Mouse (Mus musculus): ENCODE results near the gene Dhx37. TPM values are rescaled to one million over a fixed set of nuclear protein-coding genes. Genes with fewer than 3 reads are reported as not detected.
A peak's percentile ranks its signal among the peaks of the same experiment; 100 is the strongest.

The Dhx37 gene
- total and polyA plus RNA-seq, 3 experiments: 27.4 to 549 (median 55.3) TPM

- TF ChIP-seq MAX (IDR thresholded peaks at IDR 0.05; ENCODE audit: low read length) (peak; percentile 89), E2F4 (IDR thresholded peaks at IDR 0.05; ENCODE audit: borderline replicate concordance, low read depth, low read length) (0 out of 2 replicates have a peak, but pooled peaks have one; percentile 77), EP300 (IDR thresholded peaks at IDR 0.05; ENCODE audit: low read depth in 1 of 2, low read length in 2 of 2) (peak in 1 of 2 experiments; percentile 16; a peak in 1 of 4 replicates), MEF2A (IDR thresholded peaks at IDR 0.05; ENCODE audit: extremely low read depth, insufficient replicate concordance, low read depth, low read length, poor library complexity, severe bottlenecking) (no peak), USF1 (IDR thresholded peaks at IDR 0.05; ENCODE audit: low read depth, low read length) (peak; percentile 80), POLR2A (IDR thresholded peaks at IDR 0.05; ENCODE audit: control insufficient read depth in 1 of 2, insufficient read depth in 1 of 2, low read depth in 1 of 2, low read length in 2 of 2, poor library complexity in 1 of 2) (peak in 1 of 2 experiments; percentile 87; a peak in 2 of 4 replicates), CTCF (IDR thresholded peaks at IDR 0.05 in 2 of 3, conservative IDR thresholded peaks at IDR 0.05 in 1 of 3; ENCODE audit: control insufficient read depth in 1 of 3, insufficient read depth in 1 of 3, low read depth in 2 of 3, low read length in 3 of 3, poor library complexity in 1 of 3, severe bottlenecking in 1 of 3) (no peak), HCFC1 (IDR thresholded peaks at IDR 0.05; ENCODE audit: low read depth, low read length) (peak; percentile 78), ZMIZ1 (IDR thresholded peaks at IDR 0.05; ENCODE audit: low read depth, low read length) (peak; percentile 92), ETS1 (IDR thresholded peaks at IDR 0.05; ENCODE audit: low read depth, low read length) (peak; percentile 58; the same call in 1 of the 2 replicates), BHLHE40 (IDR thresholded peaks at IDR 0.05; ENCODE audit: borderline replicate concordance, low read depth, low read length) (peak; percentile 91), SIN3A (IDR thresholded peaks at IDR 0.05; ENCODE audit: low read length) (peak; percentile 97)
Measured at GRCm38 (mm10) chr5:125465701-125466106, 31.8 kb upstream of the Dhx37 start (continued).

GRCm38 (mm10) chr5:125465192-125465591 lies 31.3 kb upstream of the Dhx37 start:
- Histone ChIP-seq H3K27me3 (ENCODE audit: control insufficient read depth in 1 of 2, insufficient read depth in 2 of 2, low read length in 2 of 2) (no peaks in the 10 kb centered on the region), H3K4me3 (ENCODE audit: control insufficient read depth in 1 of 2, insufficient read depth in 1 of 2, low read depth in 2 of 2, low read length in 2 of 2) (peak overlapping the region; percentile 37 to 40; a peak in 3 of 4 replicates), H3K36me3 (ENCODE audit: control insufficient read depth in 1 of 2, insufficient read depth in 2 of 2, low read length in 2 of 2) (peaks cover 0 to 23% of the 10 kb centered on the region in 2 experiments; a peak in 2 of 4 replicates), H3K9ac (ENCODE audit: control insufficient read depth, low read depth, low read length, poor library complexity, severe bottlenecking) (peak overlapping the region; percentile 57), H3K79me2 (ENCODE audit: control insufficient read depth, insufficient read depth, low read length, poor library complexity) (no peaks in the 10 kb centered on the region), H3K4me1 (ENCODE audit: control insufficient read depth in 1 of 2, insufficient read depth in 2 of 2, low read length in 2 of 2) (peaks cover 14 to 23% of the 10 kb centered on the region in 2 experiments), H3K9me3 (replicated peaks; ENCODE audit: insufficient read depth, low read length) (no peaks in the 10 kb centered on the region), H3K27ac (ENCODE audit: control insufficient read depth, low read depth, low read length) (peak overlapping the region; percentile 35)
- DNase-seq (ENCODE audit: low read depth, low spot score): no peak
- 0 out of 2 replicates have a peak, but pooled peaks have one; percentile 34 for TF ChIP-seq TBP (IDR thresholded peaks at IDR 0.05; ENCODE audit: low read depth, low read length)
- no peak for TF ChIP-seq RCOR1 (IDR thresholded peaks at IDR 0.05; ENCODE audit: low read depth, low read length)

- Histone ChIP-seq H3K9ac (ENCODE audit: control insufficient read depth, low read depth, low read length, poor library complexity, severe bottlenecking) (peak overlapping the region; percentile 13), H3K4me1 (ENCODE audit: control insufficient read depth in 1 of 2, insufficient read depth in 2 of 2, low read length in 2 of 2) (peaks cover 18 to 39% of the 10 kb centered on the region in 2 experiments), H3K4me3 (ENCODE audit: control insufficient read depth in 1 of 2, insufficient read depth in 1 of 2, low read depth in 2 of 2, low read length in 2 of 2) (no peak overlapping the region), H3K27ac (ENCODE audit: control insufficient read depth, low read depth, low read length) (peak overlapping the region; percentile 64), H3K79me2 (ENCODE audit: control insufficient read depth, insufficient read depth, low read length, poor library complexity) (0 out of 2 replicates have a peak, but pooled peaks cover 1% of the 10 kb centered on the region), H3K9me3 (replicated peaks; ENCODE audit: insufficient read depth, low read length) (no peaks in the 10 kb centered on the region), H3K36me3 (ENCODE audit: control insufficient read depth in 1 of 2, insufficient read depth in 2 of 2, low read length in 2 of 2) (peaks cover 0 to 38% of the 10 kb centered on the region in 2 experiments; a peak in 2 of 4 replicates), H3K27me3 (ENCODE audit: control insufficient read depth in 1 of 2, insufficient read depth in 2 of 2, low read length in 2 of 2) (no peaks in the 10 kb centered on the region)
- TF ChIP-seq GATA1 (IDR thresholded peaks at IDR 0.05; ENCODE audit: low read depth, low read length) (peak; percentile 97), MYC (IDR thresholded peaks at IDR 0.05; ENCODE audit: low read depth, low read length) (0 out of 2 replicates have a peak, but pooled peaks have one; percentile 23), BHLHE40 (IDR thresholded peaks at IDR 0.05; ENCODE audit: borderline replicate concordance, low read depth, low read length) (peak; percentile 91), RCOR1 (IDR thresholded peaks at IDR 0.05; ENCODE audit: low read depth, low read length) (peak; percentile 84; the same call in 1 of the 2 replicates), CTCF (IDR thresholded peaks at IDR 0.05 in 2 of 3, conservative IDR thresholded peaks at IDR 0.05 in 1 of 3; ENCODE audit: control insufficient read depth in 1 of 3, insufficient read depth in 1 of 3, low read depth in 2 of 3, low read length in 3 of 3, poor library complexity in 1 of 3, severe bottlenecking in 1 of 3) (peak in 2 of 3 experiments; percentile 35 to 48; a peak in 4 of 6 replicates), EP300 (IDR thresholded peaks at IDR 0.05; ENCODE audit: low read depth in 1 of 2, low read length in 2 of 2) (peak; percentile 75 to 79), RAD21 (IDR thresholded peaks at IDR 0.05; ENCODE audit: low read depth, low read length) (peak; percentile 26), ELF1 (IDR thresholded peaks at IDR 0.05; ENCODE audit: low read depth, low read length) (no peak), TCF12 (IDR thresholded peaks at IDR 0.05; ENCODE audit: low read depth, low read length) (no peak), MXI1 (IDR thresholded peaks at IDR 0.05; ENCODE audit: low read depth, low read length) (peak; percentile 84; the same call in 1 of the 2 replicates), ETS1 (IDR thresholded peaks at IDR 0.05; ENCODE audit: low read depth, low read length) (peak; percentile 83), USF1 (IDR thresholded peaks at IDR 0.05; ENCODE audit: low read depth, low read length) (0 out of 2 replicates have a peak, but pooled peaks have one; percentile 6), SIN3A (IDR thresholded peaks at IDR 0.05; ENCODE audit: low read length) (peak; percentile 85), MAFK (IDR thresholded peaks at IDR 0.05; ENCODE audit: borderline replicate concordance, low read depth, low read length) (no peak), SMC3 (IDR thresholded peaks at IDR 0.05; ENCODE audit: low read depth, low read length) (0 out of 2 replicates have a peak, but pooled peaks have one; percentile 23), UBTF (IDR thresholded peaks at IDR 0.05; ENCODE audit: borderline replicate concordance, insufficient read depth, low read depth, low read length) (0 out of 2 replicates have a peak, but pooled peaks have one; percentile 58)
- peak; percentile 89 for DNase-seq (ENCODE audit: low read depth, low spot score)
Measured at GRCm38 (mm10) chr5:125461868-125462445, 28.0 kb upstream of the Dhx37 start.

Data from MEL (cell line).